ENCODE assay signal across 26 mouse cellular contexts in the genomic region with DNA sequence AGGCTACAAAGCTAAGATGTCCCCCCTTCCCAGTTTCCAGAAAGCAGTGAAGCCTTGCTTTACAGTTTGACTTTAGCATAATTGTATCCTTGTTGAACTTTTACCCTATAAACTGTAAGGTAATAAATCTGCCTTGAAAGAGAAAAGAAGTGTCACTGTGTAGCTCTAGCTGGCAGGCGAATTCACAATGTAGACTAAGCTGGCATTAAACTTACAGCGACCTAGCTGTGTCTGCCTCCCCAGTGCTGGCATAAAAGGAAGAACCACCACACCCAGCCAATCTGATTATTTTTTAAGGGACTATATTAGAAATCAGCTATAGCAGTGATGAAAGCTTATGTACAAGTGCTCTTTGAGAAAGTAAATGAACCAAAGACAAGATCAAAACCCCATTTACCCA.
DNase-seq lines count a peak whose midpoint lies in the region; ATAC-seq and TF ChIP-seq lines count a peak whose summit lies in the region.
"Had no signal": no experiment of that assay in that cellular context is flagged by ENCODE, and none has a peak within 500 bp of the region (broad histone marks: within the 10 kb centered on the region; RNA-seq: fewer than 3 reads in every experiment).

No protein-coding gene starts in this region.

- H3K27ac ChIP-seq in hindbrain, embryonic 12.5 days = no peak overlapping the region
- H3K27ac ChIP-seq in hindbrain, embryonic 10.5 days = no peak overlapping the region
- no peak overlapping the region for H3K27ac ChIP-seq in midbrain, embryonic 12.5 days (replicated peaks)
- no peak overlapping the region for H3K27ac ChIP-seq in midbrain, postnatal 0 days (ENCODE audit: low read depth, low read length)
- H3K27ac ChIP-seq in neural tube, embryonic 13.5 days (replicated peaks) = 0 out of 2 replicates have a peak overlapping the region, but pooled peaks have one; percentile 42
- H3K27ac ChIP-seq: hindbrain, embryonic 15.5 days; layer of hippocampus, adult 2 months; limb, embryonic 12.5 days; macrophage; stomach, embryonic 15.5 days had no signal

- intact Hi-C loops in gastrocnemius, postnatal 36 days (cut with DNase I) = no loop called here

- H3K9me3 ChIP-seq in hindbrain, embryonic 12.5 days (replicated peaks) = no peaks in the 10 kb centered on the region
- no peaks in the 10 kb centered on the region for H3K9me3 ChIP-seq in hindbrain, embryonic 10.5 days
- no peaks in the 10 kb centered on the region for H3K9me3 ChIP-seq in midbrain, embryonic 12.5 days
- H3K9me3 ChIP-seq in midbrain, postnatal 0 days (ENCODE audit: low read length) = no peaks in the 10 kb centered on the region
- no peaks in the 10 kb centered on the region for H3K9me3 ChIP-seq in neural tube, embryonic 13.5 days
- H3K9me3 ChIP-seq: heart, embryonic 12.5 days; hindbrain, embryonic 15.5 days; limb, embryonic 12.5 days; stomach, embryonic 15.5 days had no signal

- no peak overlapping the region for H3K4me2 ChIP-seq in hindbrain, embryonic 12.5 days (replicated peaks)
- H3K4me2 ChIP-seq in midbrain, embryonic 12.5 days (replicated peaks) = peak overlapping the region; percentile 7; the same call in 1 of the 2 replicates
- H3K4me2 ChIP-seq in midbrain, postnatal 0 days (ENCODE audit: low read depth, low read length, poor library complexity, severe bottlenecking) = no peak overlapping the region
- H3K4me2 ChIP-seq in neural tube, embryonic 13.5 days = no peak overlapping the region
- H3K4me2 ChIP-seq: heart, embryonic 12.5 days; hindbrain, embryonic 15.5 days; limb, embryonic 12.5 days; liver, embryonic 11.5 days; stomach, embryonic 15.5 days had no signal

- DNase-seq in embryo, embryonic 11 days = peak; percentile 5
- DNase-seq in embryo, embryonic 10 days (ENCODE audit: low spot score) = no peak
- DNase-seq in hindbrain, embryonic 10.5 days (ENCODE audit: low spot score) = no peak
- no peak for DNase-seq in midbrain, postnatal 0 days (ENCODE audit: low spot score)
- DNase-seq in gastrocnemius, postnatal 36 days = no peak
- DNase-seq: adrenal gland, adult 8-10 months; cerebellum, postnatal 25 days; heart, adult 18-20 months; heart, postnatal 10 days; layer of hippocampus, postnatal 36 days; liver, postnatal 0 days; right cerebral cortex, adult 18-20 months; thymus, postnatal 36 days had no signal

- no peak overlapping the region for H3K4me3 ChIP-seq in hindbrain, embryonic 12.5 days
- no peak overlapping the region for H3K4me3 ChIP-seq in hindbrain, embryonic 10.5 days
- no peak overlapping the region for H3K4me3 ChIP-seq in midbrain, embryonic 12.5 days
- H3K4me3 ChIP-seq in midbrain, postnatal 0 days (ENCODE audit: low read depth, low read length) = no peak overlapping the region
- no peak overlapping the region for H3K4me3 ChIP-seq in neural tube, embryonic 13.5 days
- H3K4me3 ChIP-seq: heart, embryonic 12.5 days; hindbrain, embryonic 15.5 days; layer of hippocampus, adult 2 months; limb, embryonic 12.5 days; stomach, embryonic 15.5 days had no signal

- 0 out of 2 replicates have a peak, but pooled peaks have one; percentile 60 for ATAC-seq in hindbrain, embryonic 12.5 days (ENCODE audit: low FRiP score)
- ATAC-seq in midbrain, embryonic 12.5 days (ENCODE audit: low FRiP score, low read depth) = no peak
- ATAC-seq in midbrain, postnatal 0 days (ENCODE audit: low FRiP score) = no peak
- ATAC-seq in neural tube, embryonic 13.5 days (ENCODE audit: low read depth) = peak; percentile 92
- ATAC-seq: activated CD4-positive, CD25-positive, alpha-beta regulatory T cell, adult 4 months; intestine, embryonic 16.5 days; liver, postnatal 0 days; lung, postnatal 0 days had no signal

- WGBS in hindbrain, embryonic 12.5 days = 59% methylated on average over 2 of the region's 2 CpGs
- WGBS in hindbrain, embryonic 10.5 days = 72% methylated on average over 2 of the region's 2 CpGs
- 46% methylated on average over 2 of the region's 2 CpGs for WGBS in midbrain, embryonic 12.5 days
- 41% methylated on average over 2 of the region's 2 CpGs for WGBS in midbrain, postnatal 0 days
- WGBS in neural tube, embryonic 13.5 days = 8% methylated on average over 2 of the region's 2 CpGs

- no peaks in the 10 kb centered on the region for H3K36me3 ChIP-seq in hindbrain, embryonic 12.5 days
- no peaks in the 10 kb centered on the region for H3K36me3 ChIP-seq in hindbrain, embryonic 10.5 days
- no peaks in the 10 kb centered on the region for H3K36me3 ChIP-seq in midbrain, embryonic 12.5 days
- no peaks in the 10 kb centered on the region for H3K36me3 ChIP-seq in midbrain, postnatal 0 days (ENCODE audit: insufficient read depth, low read length)
- H3K36me3 ChIP-seq in neural tube, embryonic 13.5 days = no peaks in the 10 kb centered on the region
- H3K36me3 ChIP-seq: heart, embryonic 12.5 days; hindbrain, embryonic 15.5 days; limb, embryonic 12.5 days; stomach, embryonic 15.5 days had no signal

- H3K4me1 ChIP-seq in hindbrain, embryonic 12.5 days = peaks cover 12% of the 10 kb centered on the region
- peaks cover 13% of the 10 kb centered on the region for H3K4me1 ChIP-seq in hindbrain, embryonic 10.5 days (replicated peaks)
- peaks cover 11% of the 10 kb centered on the region for H3K4me1 ChIP-seq in midbrain, embryonic 12.5 days
- no peaks in the 10 kb centered on the region; the same call in 1 of the 2 replicates for H3K4me1 ChIP-seq in midbrain, postnatal 0 days (ENCODE audit: insufficient read depth, low read length)
- H3K4me1 ChIP-seq in neural tube, embryonic 13.5 days (replicated peaks) = peaks cover 14% of the 10 kb centered on the region
- H3K4me1 ChIP-seq: heart, embryonic 12.5 days; limb, embryonic 12.5 days; stomach, embryonic 15.5 days had no signal

- TF ChIP-seq CTCF in midbrain, postnatal 0 days (IDR thresholded peaks at IDR 0.05) = no peak

- no peak overlapping the region for H3K9ac ChIP-seq in hindbrain, embryonic 12.5 days
- no peak overlapping the region for H3K9ac ChIP-seq in midbrain, embryonic 12.5 days (replicated peaks)
- H3K9ac ChIP-seq in midbrain, postnatal 0 days (replicated peaks; ENCODE audit: low read length, poor library complexity, severe bottlenecking) = no peak overlapping the region
- H3K9ac ChIP-seq in neural tube, embryonic 13.5 days = no peak overlapping the region
- H3K9ac ChIP-seq: heart, embryonic 12.5 days; hindbrain, embryonic 15.5 days; limb, embryonic 12.5 days; liver, postnatal 0 days; stomach, embryonic 15.5 days had no signal

- H3K27me3 ChIP-seq in hindbrain, embryonic 12.5 days = no peaks in the 10 kb centered on the region
- no peaks in the 10 kb centered on the region for H3K27me3 ChIP-seq in hindbrain, embryonic 10.5 days (ENCODE audit: insufficient read depth, poor library complexity, severe bottlenecking)
- no peaks in the 10 kb centered on the region; the same call in 1 of the 2 replicates for H3K27me3 ChIP-seq in midbrain, embryonic 12.5 days
- no peaks in the 10 kb centered on the region for H3K27me3 ChIP-seq in midbrain, postnatal 0 days (ENCODE audit: insufficient read depth, low read length)
- H3K27me3 ChIP-seq in neural tube, embryonic 13.5 days = no peaks in the 10 kb centered on the region
- H3K27me3 ChIP-seq: heart, embryonic 12.5 days; hindbrain, embryonic 15.5 days; limb, embryonic 12.5 days; stomach, embryonic 15.5 days had no signal

Comparison
In these comparisons a context has a peak if more than half of its experiments do, and no peak if none do; other contexts are left out.
1. ATAC-seq: peak in hindbrain, embryonic 12.5 days (single experiment) and neural tube, embryonic 13.5 days (single experiment); none in midbrain, embryonic 12.5 days (single experiment) and midbrain, postnatal 0 days (single experiment).